Mouse (Mus musculus): ENCODE results near the gene Cdk9.

Cdk9 gene

GRCm38 (mm10) chr2:32712934-32713817 is at the start of gene Cdk9:
Gene Cdk9 (minus strand): TSS chr2:32713076.
- under 1% methylated on average over 65 of the region's 79 CpGs for WGBS

- WGBS: 47% methylated on average over 4 of the region's 4 CpGs
Observed at GRCm38 (mm10) chr2:32761859-32762258, 49.0 kb upstream of the Cdk9 start.

- WGBS: 79% methylated on average over 14 of the region's 14 CpGs
Observed at GRCm38 (mm10) chr2:32761361-32761760, 48.5 kb upstream of the Cdk9 start.

- 81% methylated on average over 2 of the region's 2 CpGs for WGBS
Observed at GRCm38 (mm10) chr2:32759001-32759400, 46.1 kb upstream of the Cdk9 start.

- WGBS: 80% methylated on average over 8 of the region's 8 CpGs
Observed at GRCm38 (mm10) chr2:32758503-32758902, 45.6 kb upstream of the Cdk9 start.

GRCm38 (mm10) chr2:32757056-32757845 is 44.4 kb upstream of the Cdk9 start, which contains the start of gene Tor2a:
Gene Tor2a (plus strand): TSS chr2:32757234.
- under 1% methylated on average over 66 of the region's 66 CpGs for WGBS

- WGBS: 34% methylated on average over 6 of the region's 6 CpGs
Observed at GRCm38 (mm10) chr2:32756674-32757055, 43.8 kb upstream of the Cdk9 start.

GRCm38 (mm10) chr2:32752181-32752580 is 39.3 kb upstream of the Cdk9 start:
- 67% methylated on average over 10 of the region's 10 CpGs for WGBS

- 44% methylated on average over 10 of the region's 10 CpGs for WGBS
Observed at GRCm38 (mm10) chr2:32751665-32752033, 38.8 kb upstream of the Cdk9 start.

- WGBS: 53% methylated on average over 31 of the region's 31 CpGs
Observed at GRCm38 (mm10) chr2:32750887-32751664, 38.2 kb upstream of the Cdk9 start.

GRCm38 (mm10) chr2:32750199-32750598 is 37.3 kb upstream of the Cdk9 start:
- WGBS: 77% methylated on average over 7 of the region's 7 CpGs

- 92% methylated on average over 16 of the region's 16 CpGs for WGBS
Observed at GRCm38 (mm10) chr2:32749082-32749481, 36.2 kb upstream of the Cdk9 start.

- 63% methylated on average over 15 of the region's 15 CpGs for WGBS
Observed at GRCm38 (mm10) chr2:32744272-32744982, 31.6 kb upstream of the Cdk9 start.

GRCm38 (mm10) chr2:32742173-32742531 is 29.3 kb upstream of the Cdk9 start:
- WGBS: 21% methylated on average over 18 of the region's 18 CpGs

GRCm38 (mm10) chr2:32741273-32742172 is 28.6 kb upstream of the Cdk9 start:
- WGBS: 15% methylated on average over 56 of the region's 58 CpGs

- WGBS: 14% methylated on average over 11 of the region's 11 CpGs
Observed at GRCm38 (mm10) chr2:32740916-32741272, 28.0 kb upstream of the Cdk9 start, which contains the start of gene 6330409D20Rik. Gene 6330409D20Rik (minus strand): TSS chr2:32741016.

GRCm38 (mm10) chr2:32739311-32739710 is 26.4 kb upstream of the Cdk9 start:
- WGBS: 61% methylated on average over 4 of the region's 4 CpGs

GRCm38 (mm10) chr2:32737008-32737407 is 24.1 kb upstream of the Cdk9 start:
- 69% methylated on average over 6 of the region's 6 CpGs for WGBS

- 58% methylated on average over 3 of the region's 3 CpGs for WGBS
Observed at GRCm38 (mm10) chr2:32736306-32736829, 23.5 kb upstream of the Cdk9 start.

GRCm38 (mm10) chr2:32734933-32735332 is 22.1 kb upstream of the Cdk9 start:
- WGBS: 63% methylated on average over 4 of the region's 4 CpGs

All from cerebral cortex, adult 2 months (tissue).